Mouse (Mus musculus): Measurements from ENCODE around the gene 2310039H08Rik.

The 2310039H08Rik gene

DNA sequence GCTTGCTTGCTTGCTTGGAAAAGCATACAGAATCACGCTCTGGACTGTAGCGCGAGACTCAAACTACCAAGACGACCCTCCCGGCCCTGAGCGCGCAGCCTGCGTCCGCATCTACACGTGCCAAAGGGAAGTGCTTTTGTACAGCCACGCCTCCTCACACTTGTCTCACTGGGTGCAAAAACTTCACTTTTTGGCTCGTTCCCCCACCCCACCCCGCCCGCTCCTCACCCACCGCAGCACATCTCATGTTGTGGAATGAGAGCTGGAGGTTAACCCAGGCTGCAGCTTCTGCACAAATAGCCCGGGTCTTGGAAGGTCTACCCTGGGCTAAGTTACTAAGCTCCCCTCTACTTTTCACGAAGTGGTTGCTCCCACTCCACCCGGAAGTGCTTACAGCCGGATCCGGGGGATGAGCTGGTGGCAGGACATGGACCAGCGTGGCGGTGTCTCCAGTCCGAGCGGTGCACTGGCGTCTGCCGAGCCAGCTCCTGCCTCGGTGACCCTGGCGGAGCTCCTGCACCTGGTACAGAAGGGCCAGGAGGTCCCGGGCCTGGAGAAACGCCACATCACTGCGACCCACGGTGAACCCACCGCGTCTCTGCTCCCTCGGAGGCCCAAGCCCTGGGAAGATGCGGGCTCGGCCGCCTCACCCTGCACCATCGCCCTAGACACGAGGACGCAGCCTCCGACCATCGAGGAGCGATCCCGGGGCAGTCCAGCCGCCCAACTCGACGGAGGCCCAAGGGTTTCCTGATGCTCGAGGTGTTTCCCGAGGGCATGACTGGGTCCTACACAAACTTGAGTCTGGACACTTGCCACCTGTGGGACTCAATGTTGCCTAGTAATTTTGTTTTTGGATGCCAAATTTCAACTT is at the start of gene 2310039H08Rik:
Gene 2310039H08Rik (plus strand): TSS at position 232 of the 874 bp plus-strand sequence.
- DNase-seq = peak; percentile 76

DNA sequence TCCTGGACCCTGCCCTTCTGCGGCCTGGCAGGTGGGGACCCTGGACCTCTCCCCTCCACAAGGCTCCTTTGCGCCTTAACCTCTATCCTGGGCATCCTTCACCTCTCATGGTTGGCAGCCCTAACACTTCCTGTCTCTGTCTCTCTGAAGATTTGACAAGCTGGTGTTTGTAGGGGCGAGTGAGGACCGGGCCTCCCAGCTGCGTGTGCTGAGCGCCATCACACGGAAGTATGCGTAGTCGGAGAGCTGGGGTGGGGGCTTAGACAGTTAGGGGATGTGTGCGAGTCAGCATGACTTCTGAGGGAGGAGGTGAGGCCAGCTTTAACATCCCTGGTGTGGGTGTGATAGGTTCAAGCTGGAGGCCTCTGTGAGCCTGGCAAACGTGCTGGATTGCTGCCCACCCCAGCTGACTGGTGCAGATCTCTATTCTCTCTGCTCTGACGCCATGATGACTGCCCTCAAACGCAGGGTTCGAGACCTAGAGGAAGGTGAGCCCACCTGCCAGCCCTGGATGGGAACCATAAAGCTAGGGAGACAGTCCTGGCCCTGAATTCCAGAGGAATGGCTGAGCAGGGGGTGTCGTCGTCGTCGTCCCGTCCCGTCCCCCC is 47.9 kb upstream of the 2310039H08Rik start:
- no peak for DNase-seq

- DNase-seq = no peak
Observed at GRCm38 (mm10) chr17:46725273-46725672, 47.2 kb upstream of the 2310039H08Rik start.

GRCm38 (mm10) chr17:46725731-46726645 is 46.4 kb upstream of the 2310039H08Rik start:
- DNase-seq = no peak

- DNase-seq = no peak
Observed at GRCm38 (mm10) chr17:46727271-46727670, 45.2 kb upstream of the 2310039H08Rik start.

DNA sequence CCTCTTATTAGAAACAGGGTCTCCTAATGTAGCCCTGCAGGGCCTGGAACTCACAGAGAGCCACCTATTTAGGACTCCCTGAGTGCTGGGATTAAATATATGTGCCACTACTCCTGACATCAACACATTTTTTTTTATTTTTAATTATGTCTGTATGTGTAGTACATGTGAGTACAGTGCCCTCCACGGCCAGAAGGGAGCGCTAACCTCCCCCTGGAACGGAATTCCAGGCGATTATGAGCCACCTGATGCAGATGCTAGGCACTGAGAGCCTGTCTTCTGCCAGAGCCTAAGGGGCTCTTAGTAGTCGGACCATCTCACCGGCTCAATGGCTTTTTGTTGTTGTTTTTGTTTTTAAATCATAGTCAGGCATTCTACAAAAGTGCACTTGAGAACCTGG is 44.4 kb upstream of the 2310039H08Rik start:
- DNase-seq = no peak

GRCm38 (mm10) chr17:46728496-46728895 is 43.9 kb upstream of the 2310039H08Rik start:
- no peak for DNase-seq

DNA sequence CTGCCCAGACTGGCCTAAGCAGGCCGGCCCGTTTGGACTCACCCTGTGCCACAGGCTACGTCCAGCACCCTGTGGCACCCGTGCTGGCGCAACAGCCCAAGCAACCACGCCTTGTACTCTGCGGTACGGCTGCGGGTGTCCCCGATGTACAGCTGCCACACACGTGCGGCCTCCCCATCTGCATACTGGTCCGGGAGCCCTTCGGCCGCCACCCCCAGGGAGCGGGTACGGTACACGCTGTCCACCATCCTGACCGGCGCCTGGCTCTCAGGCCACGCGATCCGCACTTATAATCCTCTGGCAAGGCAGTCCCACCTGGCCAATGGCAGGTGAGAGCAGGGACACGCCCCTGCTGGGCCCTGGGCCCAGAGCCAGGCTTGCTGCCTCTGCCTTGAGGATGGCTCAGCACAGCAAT is 43.5 kb upstream of the 2310039H08Rik start, which contains the start of gene Gnmt:
Gene Gnmt (minus strand): TSS at position 265 of the 415 bp plus-strand sequence.
- no peak for DNase-seq

DNA sequence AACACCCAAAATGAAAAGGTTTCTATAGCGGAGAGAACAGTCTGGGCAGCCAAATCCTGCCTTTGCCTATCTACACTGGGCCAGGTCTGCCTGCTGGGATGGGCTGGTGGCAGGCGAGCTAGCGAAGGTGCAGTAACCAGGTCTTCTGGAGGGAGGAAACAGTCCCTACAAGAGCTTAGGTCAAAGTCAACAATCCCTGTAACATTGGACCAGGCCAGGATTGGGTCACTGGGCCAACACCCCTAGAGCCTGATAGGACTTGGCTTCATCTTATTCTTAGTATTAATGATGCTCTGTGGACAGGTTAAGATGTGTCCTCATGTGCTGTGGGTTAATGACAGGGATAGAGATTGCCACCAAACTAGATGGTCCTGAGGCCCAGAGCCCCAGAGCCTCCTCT is 38.4 kb upstream of the 2310039H08Rik start:
- DNase-seq = no peak

- DNase-seq = no peak
Observed at GRCm38 (mm10) chr17:46735287-46735686, 37.1 kb upstream of the 2310039H08Rik start.

GRCm38 (mm10) chr17:46736160-46736559 is 36.3 kb upstream of the 2310039H08Rik start:
- DNase-seq = peak; percentile 42

GRCm38 (mm10) chr17:46741305-46741704 is 31.1 kb upstream of the 2310039H08Rik start:
- DNase-seq = no peak

DNA sequence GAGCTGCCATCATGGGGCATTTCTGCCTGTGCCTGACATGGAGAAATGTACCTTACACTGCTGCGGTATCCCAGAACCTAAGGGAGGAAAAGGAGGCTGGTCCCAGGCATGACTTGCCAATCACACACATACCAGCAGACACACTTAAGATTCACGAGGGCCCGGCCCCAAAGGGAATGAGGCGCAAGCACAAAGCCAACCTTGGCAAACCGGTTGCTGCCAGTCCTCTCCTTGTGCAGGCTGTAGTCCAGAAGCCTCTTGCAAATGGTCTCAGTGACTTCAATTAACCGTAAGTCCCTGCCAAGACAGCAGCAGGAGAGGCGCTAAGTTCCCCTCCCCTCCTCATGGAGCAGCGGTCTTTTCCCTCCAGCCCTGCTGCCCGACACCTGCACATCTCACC is 29.4 kb upstream of the 2310039H08Rik start:
- DNase-seq = no peak

DNA sequence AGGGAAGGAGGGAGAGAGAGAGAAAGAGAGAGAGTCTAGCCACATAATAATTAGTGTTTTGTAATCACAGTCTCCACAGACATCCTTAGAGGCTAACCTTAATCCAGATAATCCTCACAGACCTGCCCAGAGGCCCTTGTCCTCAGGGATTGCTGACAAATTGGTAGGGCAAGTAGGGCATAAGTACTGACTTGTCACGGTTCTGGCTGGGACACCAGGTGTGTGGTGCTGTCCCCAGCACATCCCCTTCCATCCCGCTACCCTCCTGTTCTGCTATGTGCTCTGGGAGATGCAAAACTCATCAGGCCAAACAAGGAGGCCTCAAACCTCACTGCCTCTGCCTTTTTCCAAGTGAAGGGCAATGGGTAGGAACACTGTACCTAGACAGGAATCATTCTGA is 26.9 kb upstream of the 2310039H08Rik start:
- no peak for DNase-seq

DNA sequence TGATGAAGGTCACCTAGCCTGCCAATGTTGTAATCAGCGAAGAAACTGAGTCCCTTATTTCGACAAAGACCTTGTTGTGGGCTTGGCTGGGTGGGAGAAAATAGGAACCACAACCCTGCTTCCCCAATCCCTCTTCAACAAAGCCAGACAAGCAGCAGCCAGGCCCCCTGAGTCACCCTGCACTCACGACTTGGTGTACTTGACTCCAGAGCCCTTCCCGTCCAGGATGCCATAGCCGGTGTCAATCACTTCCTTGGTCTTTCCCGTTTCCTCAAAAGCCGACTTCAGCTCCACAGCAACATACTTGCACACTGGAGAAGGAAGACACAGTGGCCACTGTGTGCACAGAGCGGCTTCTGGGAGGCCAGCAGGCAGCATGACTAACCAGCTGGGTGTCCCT is 25.2 kb upstream of the 2310039H08Rik start:
- no peak for DNase-seq

DNA sequence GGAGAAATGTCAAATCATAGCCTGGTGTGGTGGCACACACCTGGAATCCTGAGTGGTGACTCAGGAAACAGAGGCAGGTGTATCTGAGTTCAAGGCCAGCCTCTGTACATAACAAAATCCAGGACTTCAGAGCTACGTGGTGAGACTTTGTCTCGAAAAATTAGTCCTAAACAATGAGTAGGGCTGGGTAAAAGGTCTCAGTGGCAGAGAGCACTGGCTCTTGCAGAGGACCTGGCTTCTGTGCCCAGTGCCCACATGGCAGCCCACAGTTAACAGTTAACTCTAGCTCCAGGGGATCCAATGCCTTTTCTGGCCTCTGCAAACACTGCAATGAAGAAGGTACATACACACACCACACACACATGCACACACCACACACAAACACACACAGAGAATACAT is 24.6 kb upstream of the 2310039H08Rik start:
- DNase-seq = no peak

DNA sequence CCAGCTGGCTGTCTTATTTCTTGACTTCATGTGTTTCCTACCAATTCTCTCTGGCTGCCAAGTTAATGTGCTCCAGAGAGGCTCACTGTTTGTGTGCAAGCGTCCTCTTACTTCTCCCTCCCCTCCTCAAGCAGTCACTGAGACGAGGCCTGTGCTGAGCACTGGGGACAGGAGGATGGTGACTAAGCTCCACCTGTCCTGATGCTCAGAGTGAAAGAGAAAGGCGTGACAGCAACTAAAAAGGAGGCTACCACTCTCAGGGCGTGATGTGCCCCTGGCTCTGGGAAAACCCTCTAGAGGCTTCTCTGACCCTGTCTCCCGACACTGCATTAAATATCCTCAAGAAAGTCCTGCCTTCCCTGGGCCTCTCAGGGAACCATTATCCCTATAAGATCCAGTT is 23.2 kb upstream of the 2310039H08Rik start:
- no peak for DNase-seq

DNA sequence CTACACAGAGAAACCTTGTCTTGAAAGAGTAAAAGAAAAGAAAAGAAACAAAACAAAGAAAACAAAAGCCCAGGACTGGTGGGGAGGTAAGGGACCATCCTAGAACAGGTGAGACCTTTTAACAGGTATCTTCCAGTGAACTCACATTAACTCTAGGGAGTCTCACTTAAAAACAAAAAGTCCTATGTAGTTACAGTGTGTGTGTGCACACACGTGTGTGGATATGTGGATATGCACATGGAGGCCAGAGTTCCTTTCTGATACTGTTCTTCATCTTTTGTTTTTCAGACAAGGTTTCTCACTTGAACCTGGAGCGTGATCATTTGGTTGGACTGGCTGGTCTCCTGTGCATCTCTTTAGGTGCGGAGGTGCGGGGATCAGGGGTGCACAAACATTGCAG is 21.9 kb upstream of the 2310039H08Rik start:
- no peak for DNase-seq

DNA sequence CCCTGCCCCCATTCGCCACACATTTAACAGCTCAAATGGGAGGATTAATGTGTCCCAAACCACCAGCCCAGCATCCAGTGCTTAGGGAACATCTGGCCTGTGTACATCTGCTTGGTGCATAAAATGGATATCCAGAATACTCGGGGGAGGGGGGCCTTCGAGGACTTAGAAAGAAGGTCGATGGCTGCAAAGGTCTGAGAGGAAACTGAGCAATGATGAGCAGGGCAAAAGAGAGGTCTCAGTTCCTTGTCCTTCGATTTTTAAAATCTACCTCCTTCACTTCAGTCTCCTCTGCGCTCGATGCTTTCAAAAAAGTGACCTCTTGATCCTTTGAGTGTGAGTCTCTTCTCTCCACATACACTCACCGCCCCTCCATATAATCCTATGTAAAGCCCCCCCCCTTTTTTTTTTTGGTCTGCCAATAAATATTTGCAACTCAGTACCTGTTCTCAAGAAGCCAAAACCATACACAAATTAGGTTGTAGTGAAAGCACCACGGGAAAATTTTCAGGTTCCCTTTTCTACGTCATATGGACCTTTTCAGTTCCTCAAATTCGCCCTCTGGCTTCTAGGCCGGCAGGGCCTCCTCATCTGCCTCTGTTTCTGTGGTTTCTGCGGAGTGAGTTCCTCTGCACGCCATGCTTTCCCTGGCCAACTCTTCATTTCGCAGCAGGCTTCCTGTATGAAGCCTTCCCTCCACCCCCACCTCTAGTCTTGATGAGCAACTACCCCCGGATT is 21.2 kb upstream of the 2310039H08Rik start:
- DNase-seq = no peak

DNA sequence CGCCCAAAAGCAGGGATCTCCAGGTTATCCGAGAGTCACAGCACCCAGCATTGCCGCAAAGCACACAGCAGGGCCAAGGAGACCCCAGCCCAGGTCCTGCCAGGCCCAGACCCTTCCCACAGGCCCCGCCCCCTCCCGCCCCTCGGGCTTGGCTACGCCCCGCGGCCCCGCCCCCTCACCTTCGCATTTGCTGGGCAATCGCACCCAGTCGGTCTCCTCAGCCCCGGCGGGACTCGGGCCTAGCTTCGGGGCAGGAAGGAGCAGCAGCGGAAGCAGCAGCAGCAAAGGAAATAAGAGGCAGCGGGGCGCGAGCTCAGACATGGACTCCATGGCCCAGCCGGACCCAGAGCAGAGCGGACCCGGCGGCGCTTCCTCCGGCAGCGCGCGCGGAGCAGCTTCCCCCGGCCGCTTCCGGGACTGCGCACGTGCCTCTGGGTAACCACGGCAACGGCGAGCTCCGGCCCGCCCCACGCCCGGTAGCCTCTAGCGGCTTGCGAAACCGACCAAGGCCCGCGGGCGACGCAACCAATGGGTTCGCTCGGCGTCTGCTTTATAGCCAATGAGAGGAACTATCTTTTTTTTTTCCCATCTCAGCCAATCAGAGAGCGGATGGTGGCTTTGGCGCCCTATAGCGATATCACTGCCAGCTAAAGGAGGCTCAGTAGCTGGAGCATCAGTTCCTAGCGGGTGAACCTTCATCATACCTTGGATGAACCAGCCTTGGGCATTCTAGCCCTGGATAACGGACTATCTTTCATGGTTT is 20.5 kb upstream of the 2310039H08Rik start, which contains the start of gene Cnpy3:
Gene Cnpy3 (minus strand): TSS at position 421 of the 763 bp plus-strand sequence.
- peak; percentile 97 for DNase-seq

GRCm38 (mm10) chr17:46758753-46759152 is 13.7 kb upstream of the 2310039H08Rik start:
- DNase-seq = no peak
